Mouse (Mus musculus): ENCODE results near the gene Gm29427.

The Gm29427 gene

GRCm38 (mm10) chr1:130715561-130716217 lies at the start of gene Gm29427:
Gene Gm29427 (minus strand): TSS chr1:130715799.
- peak; percentile 98 for DNase-seq

GRCm38 (mm10) chr1:130764027-130764461 lies 48.4 kb upstream of the Gm29427 start:
- DNase-seq, result no peak

GRCm38 (mm10) chr1:130762045-130762760 lies 46.6 kb upstream of the Gm29427 start:
- DNase-seq, result no peak

- DNase-seq, result no peak
Observed at GRCm38 (mm10) chr1:130761597-130761996, 46.0 kb upstream of the Gm29427 start.

GRCm38 (mm10) chr1:130759689-130760088 lies 44.1 kb upstream of the Gm29427 start:
- DNase-seq, result no peak

- no peak for DNase-seq
Observed at GRCm38 (mm10) chr1:130746819-130747218, 31.2 kb upstream of the Gm29427 start.

GRCm38 (mm10) chr1:130745591-130745990 lies 30.0 kb upstream of the Gm29427 start:
- DNase-seq, result no peak

- no peak for DNase-seq
Observed at GRCm38 (mm10) chr1:130744961-130745360, 29.4 kb upstream of the Gm29427 start.

- DNase-seq, result no peak
Observed at GRCm38 (mm10) chr1:130744217-130744616, 28.6 kb upstream of the Gm29427 start.

GRCm38 (mm10) chr1:130743775-130744174 lies 28.2 kb upstream of the Gm29427 start:
- DNase-seq, result no peak

GRCm38 (mm10) chr1:130742201-130742600 lies 26.6 kb upstream of the Gm29427 start:
- DNase-seq, result no peak

- DNase-seq, result no peak
Observed at GRCm38 (mm10) chr1:130740781-130741720, 25.5 kb upstream of the Gm29427 start.

GRCm38 (mm10) chr1:130740227-130740648 lies 24.6 kb upstream of the Gm29427 start:
- DNase-seq, result no peak

- DNase-seq, result no peak
Observed at GRCm38 (mm10) chr1:130739636-130740035, 24.0 kb upstream of the Gm29427 start.

- DNase-seq, result no peak
Observed at GRCm38 (mm10) chr1:130738551-130739106, 23.0 kb upstream of the Gm29427 start.

- DNase-seq, result no peak
Observed at GRCm38 (mm10) chr1:130737916-130738315, 22.3 kb upstream of the Gm29427 start.

GRCm38 (mm10) chr1:130737411-130737881 lies 21.8 kb upstream of the Gm29427 start:
- no peak for DNase-seq

- no peak for DNase-seq
Observed at GRCm38 (mm10) chr1:130734852-130735251, 19.3 kb upstream of the Gm29427 start.

- DNase-seq, result no peak
Observed at GRCm38 (mm10) chr1:130734452-130734851, 18.9 kb upstream of the Gm29427 start.

- peak; percentile 86 for DNase-seq
Observed at GRCm38 (mm10) chr1:130733671-130734070, 18.1 kb upstream of the Gm29427 start.

- no peak for DNase-seq
Observed at GRCm38 (mm10) chr1:130732706-130733658, 17.4 kb upstream of the Gm29427 start.
